Mouse (Mus musculus) stomach, embryonic 14.5 days (tissue): ENCODE data around the gene Trpv4. TPM values are rescaled to one million over a fixed set of nuclear protein-coding genes. Genes with fewer than 3 reads are reported as not detected.

Source experiments
- ATAC-seq: fragments of 200-750 bp; cut with Nextera tagmentation; 2 replicates; pipeline ENCODE4 v1.8.0; 2017; ENCODE audit warnings: low read depth, moderate TSS enrichment; ENCODE audit not compliant: insufficient number of reproducible peaks, insufficient read depth, low FRiP score
- H3K27ac ChIP-seq: fragments of 300-500 bp; sonication (generic); 2 replicates; pipeline ENCODE4 v1.5.1; 2014; ENCODE audit warnings: mild to moderate bottlenecking, low read length, moderate library complexity, mixed read lengths
- H3K27me3 ChIP-seq: fragments of 300-500 bp; sonication (generic); 2 replicates; pipeline ENCODE4 v1.6.1; 2014; ENCODE audit warnings: low read length, control low read depth, mixed read lengths; ENCODE audit not compliant: control insufficient read depth, insufficient read depth
- H3K36me3 ChIP-seq: fragments of 300-500 bp; sonication (generic); 2 replicates; pipeline ENCODE4 v1.6.1; 2014; ENCODE audit warnings: mild to moderate bottlenecking, control low read depth, low read length, moderate library complexity, mixed read lengths; ENCODE audit not compliant: control insufficient read depth, insufficient read depth
- H3K4me1 ChIP-seq: fragments of 300-500 bp; sonication (generic); 2 replicates; pipeline ENCODE4 v1.6.1; 2014; ENCODE audit warnings: low read length, control low read depth, mixed read lengths; ENCODE audit not compliant: control insufficient read depth, insufficient read depth
- H3K4me2 ChIP-seq: fragments of 300-500 bp; sonication (generic); replicated peaks from 2 replicates; pipeline ENCODE4 v1.6.1; 2014; ENCODE audit warnings: low read depth, low read length, control low read depth
- H3K4me3 ChIP-seq: fragments of 300-500 bp; sonication (generic); 2 replicates; pipeline ENCODE4 v1.5.1; 2014; ENCODE audit warnings: low read depth, low read length, control low read depth
- H3K9ac ChIP-seq: fragments of 300-500 bp; sonication (generic); replicated peaks from 2 replicates; pipeline ENCODE4 v1.6.1; 2014; ENCODE audit warnings: low read depth, mild to moderate bottlenecking, control low read depth, low read length, moderate library complexity, mixed read lengths
- H3K9me3 ChIP-seq: fragments of 300-500 bp; sonication (generic); 2 replicates; pipeline ENCODE4 v1.6.1; 2016; ENCODE audit warnings: low read depth, low read length, control low read depth; ENCODE audit not compliant: control insufficient read depth
- WGBS: fragments of 180-500 bp; shearing (Covaris S2); extraction: QIAGEN DNeasy Blood & Tissue Kit; methylation state at CpG from one replicate; pipeline ENCODE4 v1.1.7; 2014; 5-methylcytosine and 5-hydroxymethylcytosine counted together
- polyA plus RNA-seq: library from polyadenylated mRNA; unstranded; fragments of >200 nt; fragmentation: Nextera tagmentation; extraction: Ambion mirVana; gene quantifications from 2 replicates; pipeline ENCODE4 v1.2.1, GENCODE M21; 2014

Gene Trpv4
- polyA plus RNA-seq, 1 experiment from 2014 or later: 1.9 TPM

DNA sequence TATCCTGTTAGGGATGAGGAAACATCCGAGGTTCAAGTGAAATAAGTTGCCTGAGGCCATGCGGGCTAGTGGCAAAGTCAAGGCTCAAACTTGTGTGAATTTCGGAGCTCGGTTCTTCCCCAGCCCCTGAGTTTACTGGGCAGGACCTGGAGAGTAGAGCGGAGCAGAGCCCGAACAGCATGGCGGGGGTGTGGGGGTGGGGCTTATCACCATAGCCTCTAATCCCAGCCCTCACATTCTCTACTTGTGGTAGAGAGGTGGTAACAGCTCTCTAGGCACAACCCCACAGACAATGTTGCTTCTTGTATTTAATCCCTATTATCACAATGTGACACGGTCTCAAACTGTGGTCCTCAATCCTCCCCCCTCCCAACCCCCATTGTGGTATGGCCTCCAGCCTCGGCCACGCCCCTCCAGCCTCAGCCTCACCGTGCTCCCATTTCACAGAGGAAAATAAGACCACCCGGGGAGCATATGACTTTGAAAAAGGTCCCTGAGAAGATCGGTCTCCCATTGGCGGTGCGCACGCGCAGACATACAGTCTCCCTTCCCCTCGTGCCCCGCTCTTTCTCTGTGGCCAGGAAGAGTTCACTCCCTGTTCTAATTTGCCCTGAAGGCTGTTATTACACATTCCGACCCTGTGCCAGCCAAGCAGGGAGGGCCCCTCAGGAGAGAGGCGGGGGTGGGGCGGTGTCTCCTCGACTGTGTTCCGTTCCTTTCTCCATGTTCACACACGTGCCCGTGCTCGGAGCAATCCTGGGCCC, 10.8 kb downstream of the Trpv4 start:
- peak; percentile 54; the same call in 1 of the 2 replicates for ATAC-seq
- 4% methylated on average over 27 of the region's 27 CpGs for WGBS
- Histone ChIP-seq H3K4me3 (peak overlapping the region; percentile 18), H3K36me3 (no peaks in the 10 kb centered on the region), H3K27me3 (no peaks in the 10 kb centered on the region), H3K4me2 (peak overlapping the region; percentile 49), H3K9ac (no peak overlapping the region), H3K27ac (no peak overlapping the region; the same call in 1 of the 2 replicates), H3K4me1 (peaks cover 4% of the 10 kb centered on the region; the same call in 1 of the 2 replicates), H3K9me3 (no peaks in the 10 kb centered on the region)

DNA sequence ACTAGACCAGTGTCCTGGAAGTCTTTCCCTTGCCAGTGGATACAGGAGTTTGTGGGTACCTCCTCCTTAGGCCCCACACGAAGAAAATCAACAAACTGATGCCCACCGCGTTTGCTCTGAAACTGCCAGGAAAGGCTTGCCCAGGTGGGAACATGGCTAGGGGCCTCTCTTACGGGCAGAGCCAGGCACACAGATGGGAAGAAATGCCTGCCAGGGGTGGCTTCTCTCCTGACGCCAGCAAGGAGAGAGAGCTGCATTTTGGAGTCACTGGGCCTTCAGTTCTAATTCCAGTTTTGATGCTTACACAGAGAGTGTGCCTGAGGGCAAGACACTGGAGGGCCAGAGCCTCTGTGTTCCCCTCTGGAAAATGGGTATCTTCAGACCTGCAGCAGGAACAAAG, 12.3 kb downstream of the Trpv4 start:
- no peak overlapping the region for H3K4me2 ChIP-seq
- H3K4me1 ChIP-seq: peaks cover 4% of the 10 kb centered on the region; the same call in 1 of the 2 replicates
- no peak overlapping the region for H3K9ac ChIP-seq
- 86% methylated on average over 5 of the region's 5 CpGs for WGBS
- no peaks in the 10 kb centered on the region for H3K36me3 ChIP-seq
- H3K4me3 ChIP-seq: no peak overlapping the region
- no peaks in the 10 kb centered on the region for H3K27me3 ChIP-seq
- no peak overlapping the region for H3K27ac ChIP-seq
- no peaks in the 10 kb centered on the region for H3K9me3 ChIP-seq
- ATAC-seq: no peak

DNA sequence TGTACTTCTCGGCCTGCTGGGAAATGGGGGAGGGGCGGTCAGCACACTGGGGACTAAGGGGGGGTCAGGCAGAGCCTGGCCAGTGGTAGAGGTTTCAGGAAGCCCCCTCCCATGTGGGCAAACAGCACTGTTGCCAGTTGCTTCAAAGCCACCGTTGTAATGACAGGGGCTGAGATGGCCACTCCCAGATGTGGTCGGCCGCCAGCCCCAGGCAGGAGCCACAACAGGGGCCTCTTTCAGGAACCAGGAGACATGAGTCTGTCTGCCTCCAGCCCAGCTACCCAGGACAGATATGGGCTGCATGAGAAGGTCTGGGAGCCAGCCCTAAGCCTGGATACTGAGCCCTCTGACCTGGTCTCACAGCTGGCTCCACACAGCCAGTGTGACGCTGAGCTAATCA, 13.3 kb downstream of the Trpv4 start:
- no peak for ATAC-seq
- Histone ChIP-seq H3K4me1 (peaks cover 4% of the 10 kb centered on the region; the same call in 1 of the 2 replicates), H3K4me2 (no peak overlapping the region), H3K27me3 (no peaks in the 10 kb centered on the region), H3K9ac (no peak overlapping the region), H3K9me3 (no peaks in the 10 kb centered on the region), H3K4me3 (no peak overlapping the region), H3K36me3 (no peaks in the 10 kb centered on the region), H3K27ac (no peak overlapping the region)
- 43% methylated on average over 6 of the region's 6 CpGs for WGBS

DNA sequence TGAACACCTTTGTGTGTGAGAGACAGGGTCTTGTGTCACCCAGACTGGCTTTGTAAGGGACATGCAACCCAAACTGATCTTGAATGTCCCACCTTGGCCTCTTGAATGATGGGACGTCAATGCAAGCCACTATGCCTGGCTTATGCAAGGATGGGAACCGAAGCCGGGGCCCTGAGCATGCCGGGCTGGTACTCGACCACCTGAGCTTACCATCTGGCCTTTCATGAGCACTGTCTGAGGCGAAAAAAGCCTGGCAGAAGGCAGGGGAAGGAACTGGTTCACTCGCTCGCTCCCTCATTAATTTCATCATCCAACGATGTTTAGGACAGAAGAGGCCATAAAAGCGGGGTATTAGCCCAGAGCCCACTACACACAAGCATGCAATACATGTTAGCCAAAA, 17.4 kb downstream of the Trpv4 start:
- no peaks in the 10 kb centered on the region for H3K27me3 ChIP-seq
- no peaks in the 10 kb centered on the region for H3K4me1 ChIP-seq
- ATAC-seq: no peak
- no peaks in the 10 kb centered on the region for H3K9me3 ChIP-seq
- no peak overlapping the region for H3K4me3 ChIP-seq
- no peak overlapping the region for H3K9ac ChIP-seq
- H3K36me3 ChIP-seq: no peaks in the 10 kb centered on the region
- no peak overlapping the region for H3K4me2 ChIP-seq
- WGBS: 84% methylated on average over 10 of the region's 10 CpGs
- H3K27ac ChIP-seq: no peak overlapping the region

DNA sequence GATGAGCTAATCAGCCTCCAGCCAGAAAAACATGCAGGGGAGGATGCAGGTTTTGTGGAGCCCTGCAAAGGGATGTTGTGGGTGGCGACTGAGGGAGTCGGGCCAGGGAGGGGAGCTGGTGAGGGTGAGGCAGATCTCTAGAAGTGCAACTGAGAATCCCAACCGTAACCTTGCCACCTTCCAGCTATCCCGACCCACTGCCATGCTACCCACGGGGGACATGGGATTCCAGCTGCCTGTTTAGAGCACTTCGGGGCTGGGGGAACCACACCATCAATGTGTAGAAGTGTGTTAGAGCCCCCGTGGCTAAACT, 18.6 kb downstream of the Trpv4 start:
- no peaks in the 10 kb centered on the region for H3K9me3 ChIP-seq
- H3K27ac ChIP-seq: no peak overlapping the region
- 39% methylated on average over 7 of the region's 7 CpGs for WGBS
- H3K9ac ChIP-seq: no peak overlapping the region
- no peaks in the 10 kb centered on the region for H3K27me3 ChIP-seq
- H3K4me2 ChIP-seq: peak overlapping the region; percentile 36
- no peak overlapping the region for H3K4me3 ChIP-seq
- peak; percentile 14; the same call in 1 of the 2 replicates for ATAC-seq
- no peaks in the 10 kb centered on the region for H3K36me3 ChIP-seq
- no peaks in the 10 kb centered on the region for H3K4me1 ChIP-seq

DNA sequence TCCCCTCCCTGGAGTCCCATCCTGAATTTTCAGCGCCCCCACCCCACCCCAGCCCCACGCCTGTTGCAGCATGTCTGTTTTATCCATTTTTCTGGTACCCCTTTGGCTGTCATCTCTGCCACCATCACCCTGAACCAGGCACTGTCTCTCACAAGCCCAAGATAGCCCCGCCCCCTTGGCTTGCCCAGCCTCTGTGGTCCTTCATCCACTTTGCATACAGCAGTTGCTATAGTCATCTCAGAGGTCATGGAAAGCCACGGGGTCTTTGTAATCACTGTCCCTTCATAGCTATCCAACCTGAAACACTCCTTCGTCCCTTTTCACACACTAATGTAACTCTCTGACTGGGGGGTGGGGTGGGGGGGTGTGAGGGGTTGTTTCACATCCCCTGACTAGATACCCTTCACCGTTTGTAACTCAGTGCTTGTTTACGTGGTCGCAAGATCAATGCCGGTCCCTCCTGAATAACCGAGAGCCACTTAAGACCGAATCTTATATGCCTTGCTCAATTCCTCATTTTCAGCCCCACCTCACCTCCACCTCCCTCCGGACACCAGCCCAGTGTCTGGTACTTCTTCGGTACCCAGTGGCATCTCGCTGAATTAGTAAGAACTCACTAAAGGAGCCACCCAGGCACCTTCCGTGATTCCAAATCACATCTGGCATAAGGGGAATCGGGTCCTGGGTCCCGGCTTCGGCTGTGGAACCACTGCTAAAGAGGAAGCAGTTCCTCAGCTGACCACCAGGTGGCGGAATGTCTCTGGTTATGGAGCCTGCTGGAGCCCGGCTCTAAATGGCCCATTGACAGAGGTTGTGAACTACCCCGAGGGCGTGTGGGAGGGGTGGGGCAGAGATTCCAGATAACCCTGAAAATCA, 19.2 kb downstream of the Trpv4 start:
- 0 out of 2 replicates have a peak overlapping the region, but pooled peaks have one; percentile 6 for H3K9ac ChIP-seq
- WGBS: 16% methylated on average over 22 of the region's 22 CpGs
- no peak overlapping the region for H3K4me3 ChIP-seq

DNA sequence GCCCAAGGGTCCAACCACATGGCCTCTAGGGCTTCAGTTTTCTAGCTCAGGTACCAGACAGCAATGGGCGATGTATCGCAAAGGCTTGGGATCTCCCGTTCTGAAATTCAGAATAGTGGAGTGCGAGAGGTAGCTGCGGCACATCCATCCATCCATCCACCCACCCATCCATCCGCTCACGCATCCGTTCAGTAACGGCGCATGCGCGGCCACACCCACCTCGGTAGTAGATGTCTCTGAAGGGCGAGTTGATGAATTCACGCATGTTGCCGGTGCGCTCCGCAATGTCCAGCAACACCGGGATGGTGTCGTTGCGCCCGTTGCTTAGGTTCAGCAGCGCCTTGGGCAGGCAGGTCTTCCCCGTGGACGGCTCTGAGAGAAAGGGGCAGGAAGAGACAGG, 22.1 kb downstream of the Trpv4 start:
- WGBS: 75% methylated on average over 25 of the region's 25 CpGs
- Histone ChIP-seq H3K4me3 (no peak overlapping the region), H3K4me2 (no peak overlapping the region)

More for the DNA sequence above, 19.2 kb downstream of the Trpv4 start:
- no peak overlapping the region for H3K27ac ChIP-seq
- H3K27me3 ChIP-seq: no peaks in the 10 kb centered on the region
- H3K9me3 ChIP-seq: no peaks in the 10 kb centered on the region
- H3K36me3 ChIP-seq: no peaks in the 10 kb centered on the region
- H3K4me2 ChIP-seq: peak overlapping the region; percentile 36
- no peaks in the 10 kb centered on the region for H3K4me1 ChIP-seq
- peak; percentile 73; the same call in 1 of the 2 replicates for ATAC-seq

DNA sequence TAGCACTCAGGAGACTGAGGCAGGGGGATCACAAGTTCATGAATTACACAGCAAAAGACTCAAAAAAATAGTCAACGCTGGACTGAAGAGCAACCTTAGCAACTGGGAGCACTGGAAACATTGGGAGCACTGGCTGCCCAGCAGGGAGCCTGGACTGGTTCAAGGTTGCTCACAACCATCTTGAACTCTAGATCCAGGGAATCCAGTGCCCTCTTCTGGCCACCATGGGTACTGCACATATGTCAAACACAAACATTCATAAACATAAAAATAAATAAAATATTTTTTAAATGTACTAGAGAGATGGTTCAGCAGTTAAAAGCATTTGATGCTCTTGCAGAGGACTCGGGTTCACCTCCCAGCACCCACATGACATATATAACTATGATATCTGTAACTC, 26.9 kb downstream of the Trpv4 start:
- H3K4me3 ChIP-seq: no peak overlapping the region
- ATAC-seq: no peak
- WGBS: 52% methylated on average over 2 of the region's 2 CpGs
- H3K4me2 ChIP-seq: no peak overlapping the region
- H3K27me3 ChIP-seq: no peaks in the 10 kb centered on the region
- no peak overlapping the region for H3K27ac ChIP-seq
- H3K4me1 ChIP-seq: no peaks in the 10 kb centered on the region
- no peaks in the 10 kb centered on the region for H3K9me3 ChIP-seq
- H3K36me3 ChIP-seq: no peaks in the 10 kb centered on the region
- H3K9ac ChIP-seq: no peak overlapping the region

More for the DNA sequence above, 22.1 kb downstream of the Trpv4 start:
- Histone ChIP-seq H3K36me3 (no peaks in the 10 kb centered on the region), H3K9me3 (no peaks in the 10 kb centered on the region), H3K4me1 (no peaks in the 10 kb centered on the region), H3K27me3 (no peaks in the 10 kb centered on the region), H3K9ac (no peak overlapping the region), H3K27ac (no peak overlapping the region)
- ATAC-seq: no peak
